Mouse (Mus musculus) adrenal gland, adult 18-20 months (tissue): ENCODE data around the gene Rps6kb2. TPM values are rescaled to one million over a fixed set of nuclear protein-coding genes. Genes with fewer than 3 reads are reported as not detected.

ENCODE experiments used
- DNase-seq, 2 experiments: peaks; one replicate each; pipeline ENCODE4 v3.0.0; 2021 to 2022; ENCODE audit warnings: low spot score in 2 of 2
- total RNA-seq, 2 experiments: library from RNA; stranded (reverse); gene quantifications; 1 replicate in 1 of 2; 2 replicates in 1 of 2; pipeline ENCODE4 v1.2.3; 2021

Gene Rps6kb2
- total RNA-seq, 2 experiments from 2014 or later: 30.2 to 36.3 TPM

- no peak for DNase-seq
Observed at GRCm38 (mm10) chr19:4156073-4156579, 7.0 kb downstream of the Rps6kb2 start.

- no peak for DNase-seq
Observed at GRCm38 (mm10) chr19:4155223-4156072, 7.7 kb downstream of the Rps6kb2 start.

GRCm38 (mm10) chr19:4154437-4155222 is 8.5 kb downstream of the Rps6kb2 start:
- DNase-seq: no peak

GRCm38 (mm10) chr19:4153232-4153654 is 9.9 kb downstream of the Rps6kb2 start, which contains the start of gene Ptprcap:
Ptprcap (plus strand) TSS chr19:4153604.
- no peak for DNase-seq

- no peak for DNase-seq
Observed at GRCm38 (mm10) chr19:4152445-4153231, 10.5 kb downstream of the Rps6kb2 start.

GRCm38 (mm10) chr19:4151898-4152297 is 11.3 kb downstream of the Rps6kb2 start:
- DNase-seq: no peak

- DNase-seq: no peak
Observed at GRCm38 (mm10) chr19:4151488-4151860, 11.7 kb downstream of the Rps6kb2 start.

- no peak for DNase-seq
Observed at GRCm38 (mm10) chr19:4150567-4151487, 12.3 kb downstream of the Rps6kb2 start.

- DNase-seq: no peak
Observed at GRCm38 (mm10) chr19:4149764-4150461, 13.2 kb downstream of the Rps6kb2 start.

- no peak for DNase-seq
Observed at GRCm38 (mm10) chr19:4149283-4149682, 13.9 kb downstream of the Rps6kb2 start.

- DNase-seq: no peak
Observed at GRCm38 (mm10) chr19:4148819-4149218, 14.3 kb downstream of the Rps6kb2 start.

GRCm38 (mm10) chr19:4148491-4148806 is 14.7 kb downstream of the Rps6kb2 start, which contains the start of gene Coro1b:
Coro1b (plus strand) TSS chr19:4148619.
- peak; percentile 98 for DNase-seq

- no peak for DNase-seq
Observed at GRCm38 (mm10) chr19:4147782-4148490, 15.2 kb downstream of the Rps6kb2 start.

- no peak for DNase-seq
Observed at GRCm38 (mm10) chr19:4147022-4147405, 16.1 kb downstream of the Rps6kb2 start.

- no peak for DNase-seq
Observed at GRCm38 (mm10) chr19:4146366-4147021, 16.7 kb downstream of the Rps6kb2 start.

- DNase-seq: no peak
Observed at GRCm38 (mm10) chr19:4145936-4146335, 17.2 kb downstream of the Rps6kb2 start.

- no peak for DNase-seq
Observed at GRCm38 (mm10) chr19:4144550-4145498, 18.3 kb downstream of the Rps6kb2 start.
